Mouse (Mus musculus) hindbrain, embryonic 11.5 days (tissue): ENCODE data around the gene Zbtb41. TPM values are rescaled to one million over a fixed set of nuclear protein-coding genes. Genes with fewer than 3 reads are reported as not detected.

ENCODE experiments used
- ATAC-seq: fragments of 200-750 bp; cut with Nextera tagmentation; 2 replicates; pipeline ENCODE4 v1.8.0; 2017; ENCODE audit warnings: mild to moderate bottlenecking, moderate TSS enrichment, moderate library complexity; ENCODE audit not compliant: low FRiP score
- DNase-seq: peaks from one replicate; pipeline ENCODE4 v3.0.0-alpha.2; 2015; ENCODE audit warnings: low spot score
- H3K27ac ChIP-seq: fragments of 300-500 bp; sonication (generic); 2 replicates; pipeline ENCODE4 v1.5.1; 2014; ENCODE audit warnings: mild to moderate bottlenecking, low read depth, low read length
- H3K27me3 ChIP-seq: fragments of 300-500 bp; sonication (generic); 2 replicates; pipeline ENCODE4 v1.6.1; 2014; ENCODE audit warnings: mild to moderate bottlenecking, low read length, moderate library complexity, mixed read lengths; ENCODE audit not compliant: control insufficient read depth, insufficient read depth
- H3K36me3 ChIP-seq: fragments of 300-500 bp; sonication (generic); 2 replicates; pipeline ENCODE4 v1.6.1; 2014; ENCODE audit warnings: mild to moderate bottlenecking, low read length, moderate library complexity, mixed read lengths; ENCODE audit not compliant: control insufficient read depth, insufficient read depth
- H3K4me1 ChIP-seq: fragments of 300-500 bp; sonication (generic); replicated peaks from 2 replicates; pipeline ENCODE4 v1.6.1; 2014; ENCODE audit warnings: low read length, mixed read lengths; ENCODE audit not compliant: control insufficient read depth, insufficient read depth
- H3K4me2 ChIP-seq: fragments of 300-500 bp; sonication (generic); replicated peaks from 2 replicates; pipeline ENCODE4 v1.6.1; 2014; ENCODE audit warnings: mild to moderate bottlenecking, low read depth, low read length
- H3K4me3 ChIP-seq: fragments of 300-500 bp; sonication (generic); 2 replicates; pipeline ENCODE4 v1.5.1; 2014; ENCODE audit warnings: low read depth, low read length
- H3K9ac ChIP-seq: fragments of 300-500 bp; sonication (generic); 2 replicates; pipeline ENCODE4 v1.6.1; 2014; ENCODE audit warnings: low read depth, low read length
- H3K9me3 ChIP-seq: fragments of 300-500 bp; sonication (generic); 2 replicates; pipeline ENCODE4 v1.6.1; 2016; ENCODE audit warnings: low read length; ENCODE audit not compliant: control insufficient read depth
- WGBS: fragments of 180-500 bp; shearing (Covaris S2); extraction: QIAGEN DNeasy Blood & Tissue Kit; methylation state at CpG from one replicate; pipeline ENCODE4 v1.1.7; 2014; 5-methylcytosine and 5-hydroxymethylcytosine counted together
- polyA plus RNA-seq: library from polyadenylated mRNA; unstranded; fragments of >200 nt; fragmentation: Nextera tagmentation; extraction: Ambion mirVana; gene quantifications from 2 replicates; pipeline ENCODE4 v1.2.1, GENCODE M21; 2014

Zbtb41 gene
- 16.5 and 20.2 TPM in 2 replicates for polyA plus RNA-seq

DNA sequence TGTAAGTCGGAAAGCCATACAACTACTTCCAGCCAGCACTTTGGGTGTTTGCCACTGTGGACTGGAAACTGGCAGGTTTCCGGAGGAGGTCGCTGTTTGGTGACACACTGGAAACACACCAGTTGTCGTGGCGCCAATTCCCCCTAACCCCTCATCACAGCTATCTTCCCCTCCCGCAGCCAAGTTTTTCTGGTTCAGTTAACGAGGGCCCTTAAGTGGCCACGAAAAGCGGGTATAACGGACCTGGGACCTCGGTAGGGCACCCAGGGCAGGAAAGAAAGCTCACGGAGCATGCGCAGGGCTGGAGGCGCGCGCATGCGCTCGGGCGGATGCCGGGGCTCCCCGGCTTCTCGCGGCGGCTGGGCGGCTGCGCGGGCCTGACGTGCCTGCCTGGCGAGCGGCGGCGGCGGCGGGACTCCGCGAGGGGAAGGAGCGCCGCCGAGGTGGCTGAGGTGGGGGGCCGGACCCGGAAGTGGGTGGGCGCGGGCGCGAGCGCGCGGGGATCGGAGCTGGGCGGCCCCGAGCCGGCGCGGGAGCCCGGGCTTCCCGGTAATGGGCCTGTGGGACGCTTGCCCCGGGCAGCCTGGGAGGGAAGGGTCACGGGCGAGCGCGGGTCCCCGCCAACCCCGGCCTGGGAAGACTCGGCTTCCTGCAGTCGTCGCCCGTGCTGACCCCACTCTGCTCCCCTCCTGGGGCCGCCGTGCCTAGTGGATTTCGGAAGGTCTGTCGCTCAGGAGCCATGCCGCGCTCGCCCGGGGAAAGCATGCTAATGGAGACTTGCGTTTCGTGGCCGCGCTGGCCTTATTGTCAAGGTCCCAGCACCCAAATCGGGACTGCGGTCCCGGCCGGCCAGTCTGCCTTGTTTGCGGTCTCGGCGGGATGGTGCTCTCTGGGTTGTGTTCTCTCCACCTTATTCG, at the start of gene Zbtb41:
TSS of gene Zbtb41 (plus strand) at position 414 of the 917 bp plus-strand sequence.
- H3K36me3 ChIP-seq, result no peaks in the 10 kb centered on the region
- peaks cover 12% of the 10 kb centered on the region for H3K4me1 ChIP-seq
- no peaks in the 10 kb centered on the region for H3K27me3 ChIP-seq
- peak within 1 kb of the TSS; percentile 97 for H3K9ac ChIP-seq
- WGBS, result under 1% methylated on average over 63 of the region's 88 CpGs
- no peaks in the 10 kb centered on the region for H3K9me3 ChIP-seq
- peak within 1 kb of the TSS; percentile 83 for H3K4me3 ChIP-seq
- ATAC-seq (peak; percentile 94), DNase-seq (peak; percentile 94)
- H3K4me2 ChIP-seq, result peak within 1 kb of the TSS; percentile 70
- H3K27ac ChIP-seq, result peak within 1 kb of the TSS; percentile 91

DNA sequence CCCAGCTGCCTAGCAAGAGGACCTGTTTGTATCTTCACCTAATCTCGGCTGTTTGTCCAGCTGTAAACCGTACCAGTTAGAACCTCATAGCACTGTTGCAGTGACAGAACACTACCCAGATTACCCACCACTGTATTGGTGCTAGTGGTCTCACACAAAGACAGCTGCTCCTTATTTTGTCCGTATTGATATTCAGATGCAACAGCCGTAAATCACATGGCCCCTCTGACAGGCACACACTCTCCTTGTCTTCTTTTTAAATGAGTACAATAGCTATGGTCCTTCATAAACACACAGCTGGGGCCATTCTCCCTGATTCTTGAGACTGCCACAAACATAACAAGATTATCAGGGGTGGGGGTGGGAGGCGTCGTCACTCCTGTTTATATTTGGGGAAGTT, 46.2 kb upstream of the Zbtb41 start:
- H3K27ac ChIP-seq, result peak overlapping the region; percentile 14; the same call in 1 of the 2 replicates
- H3K4me3 ChIP-seq, result peak overlapping the region; percentile 23; the same call in 1 of the 2 replicates
- WGBS, result 15% methylated on average over 6 of the region's 6 CpGs
- no peaks in the 10 kb centered on the region for H3K36me3 ChIP-seq
- peak overlapping the region; percentile 24 for H3K4me2 ChIP-seq
- DNase-seq (peak; percentile 38), ATAC-seq (peak; percentile 80)
- 0 out of 2 replicates have a peak, but pooled peaks cover 3% of the 10 kb centered on the region for H3K4me1 ChIP-seq
- H3K27me3 ChIP-seq, result no peaks in the 10 kb centered on the region
- no peak overlapping the region for H3K9ac ChIP-seq
- H3K9me3 ChIP-seq, result no peaks in the 10 kb centered on the region

DNA sequence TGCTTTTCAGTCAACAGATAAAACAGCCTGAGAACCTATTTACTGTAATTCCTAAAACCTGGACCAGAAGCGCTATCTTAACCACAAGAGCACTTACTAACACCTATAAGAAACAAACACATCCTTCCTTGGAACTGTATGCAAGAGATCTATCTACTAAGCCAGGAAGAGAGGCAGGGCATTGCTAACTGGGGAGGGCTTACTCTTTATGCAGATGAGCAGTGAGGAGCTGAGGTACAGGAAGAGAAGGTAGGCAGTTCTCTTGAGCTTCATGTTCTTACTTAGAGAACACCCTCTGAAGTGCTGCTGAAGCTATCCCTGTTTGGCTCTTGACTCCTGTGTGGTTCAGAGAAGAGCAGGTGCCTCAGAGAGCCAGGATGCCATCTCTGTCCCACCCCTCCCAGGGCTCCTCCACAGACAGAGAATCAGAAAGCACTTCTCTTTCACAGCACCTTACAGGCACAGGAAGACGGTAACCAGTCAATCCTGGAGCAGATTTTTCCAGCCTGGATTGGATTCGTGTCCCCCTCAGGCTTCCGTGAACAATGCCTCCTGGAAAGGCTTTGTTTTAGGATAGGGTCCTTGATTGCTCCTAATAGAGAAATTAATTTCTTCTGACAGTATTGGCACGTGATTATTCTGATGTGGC, 45.3 kb upstream of the Zbtb41 start, which contains the start of gene Crb1:
TSS of gene Crb1 (minus strand) at position 463 of the 649 bp plus-strand sequence.
- Histone ChIP-seq H3K9ac (0 out of 2 replicates have a peak within 1 kb of the TSS, but pooled peaks have one; percentile 16), H3K4me2 (peak within 1 kb of the TSS; percentile 24; the same call in 1 of the 2 replicates), H3K9me3 (no peaks in the 10 kb centered on the region), H3K27ac (peak within 1 kb of the TSS; percentile 30; the same call in 1 of the 2 replicates), H3K4me3 (peak within 1 kb of the TSS; percentile 23), H3K27me3 (no peaks in the 10 kb centered on the region), H3K4me1 (0 out of 2 replicates have a peak, but pooled peaks cover 3% of the 10 kb centered on the region), H3K36me3 (no peaks in the 10 kb centered on the region)
- 10% methylated on average over 5 of the region's 5 CpGs for WGBS
- ATAC-seq (peak; percentile 66), DNase-seq (peak; percentile 73)

DNA sequence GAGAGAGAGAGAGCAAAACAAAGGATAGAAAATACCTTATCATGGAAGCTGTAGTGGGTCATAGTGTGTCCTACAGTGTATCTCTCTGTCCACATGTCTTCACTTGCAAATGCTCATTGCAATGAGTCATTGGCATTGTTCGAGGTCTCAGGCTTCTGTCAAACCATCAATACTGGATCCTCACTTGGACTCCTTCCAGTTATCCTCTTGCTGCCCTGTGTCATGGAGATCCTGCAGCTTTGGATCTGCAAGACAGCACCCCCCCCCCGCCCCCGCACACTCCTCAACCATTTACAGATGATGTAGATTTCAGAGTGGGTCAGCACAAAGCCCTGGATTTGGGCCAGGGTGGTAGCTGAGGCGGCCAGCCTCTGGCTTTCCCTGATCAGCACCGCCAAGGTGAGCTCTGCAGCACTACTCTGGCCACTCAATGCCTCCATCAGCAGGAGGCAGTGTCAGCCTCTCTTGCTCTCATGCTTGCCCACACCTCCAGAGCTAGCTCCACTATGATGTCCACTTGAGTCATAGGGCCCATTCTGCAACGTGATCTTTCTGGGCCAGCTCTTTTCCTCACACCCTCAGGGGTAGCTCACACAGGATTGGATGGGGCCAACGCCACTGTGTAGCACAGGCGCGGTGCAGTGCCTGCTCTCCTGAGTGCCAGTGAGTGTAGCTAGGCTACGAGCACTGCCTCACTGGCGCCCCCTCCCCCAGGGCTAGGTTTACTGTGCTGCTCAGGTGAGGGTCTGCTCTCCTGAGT, 43.0 kb upstream of the Zbtb41 start:
- no peak overlapping the region for H3K9ac ChIP-seq
- no peaks in the 10 kb centered on the region for H3K36me3 ChIP-seq
- 20% methylated on average over 11 of the region's 11 CpGs for WGBS
- DNase-seq (no peak), ATAC-seq (peak; percentile 45; the same call in 1 of the 2 replicates)
- no peak overlapping the region for H3K4me3 ChIP-seq
- no peaks in the 10 kb centered on the region for H3K9me3 ChIP-seq
- H3K27ac ChIP-seq, result no peak overlapping the region
- H3K27me3 ChIP-seq, result no peaks in the 10 kb centered on the region
- no peak overlapping the region for H3K4me2 ChIP-seq
- 0 out of 2 replicates have a peak, but pooled peaks cover 3% of the 10 kb centered on the region for H3K4me1 ChIP-seq

DNA sequence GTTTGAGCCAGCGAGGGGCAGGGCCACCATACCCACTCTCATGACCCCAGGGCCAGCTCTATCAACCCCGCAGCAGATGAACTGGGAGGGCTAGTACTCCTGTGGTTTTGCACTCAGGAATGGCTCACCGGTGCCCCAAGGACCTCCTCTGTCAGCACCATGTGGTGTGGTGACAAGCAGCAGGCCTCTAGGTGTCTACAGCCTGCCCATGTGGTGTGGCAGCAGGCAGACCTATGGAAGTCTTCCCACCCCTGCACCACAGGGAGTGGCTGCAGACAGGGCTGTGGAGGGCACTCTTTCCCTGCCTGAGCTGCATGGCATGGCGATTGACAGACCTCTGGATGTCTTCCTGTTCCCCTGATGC, 42.5 kb upstream of the Zbtb41 start:
- ATAC-seq, result peak; percentile 4; the same call in 1 of the 2 replicates

DNA sequence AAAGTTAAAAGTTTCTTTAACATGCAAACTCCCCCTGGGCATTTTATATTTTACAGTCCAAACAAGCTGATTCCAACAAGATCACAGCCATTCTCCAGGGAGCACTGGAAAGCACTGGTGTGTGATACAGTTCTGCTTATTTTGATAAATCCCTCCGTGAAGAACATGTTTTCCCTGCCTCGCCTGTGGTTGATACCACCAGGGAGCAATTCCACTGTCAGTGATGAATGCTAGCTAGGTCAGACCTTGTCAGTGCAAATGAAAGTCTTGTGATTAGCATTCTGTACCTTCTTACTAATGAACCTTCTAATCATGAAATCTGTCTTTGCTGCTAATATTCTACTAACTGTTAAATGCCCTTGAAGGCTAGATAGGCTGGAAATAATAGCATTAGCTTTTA, 30.3 kb upstream of the Zbtb41 start:
- H3K9me3 ChIP-seq, result no peaks in the 10 kb centered on the region
- H3K4me1 ChIP-seq, result no peaks in the 10 kb centered on the region
- H3K9ac ChIP-seq, result no peak overlapping the region
- no peak overlapping the region for H3K4me3 ChIP-seq
- 25% methylated on average over 2 of the region's 2 CpGs for WGBS
- H3K27ac ChIP-seq, result no peak overlapping the region
- no peaks in the 10 kb centered on the region for H3K27me3 ChIP-seq
- peak; percentile 45; the same call in 1 of the 2 replicates for ATAC-seq
- no peak for DNase-seq
- no peak overlapping the region for H3K4me2 ChIP-seq
- no peaks in the 10 kb centered on the region for H3K36me3 ChIP-seq

More for the DNA sequence above, 42.5 kb upstream of the Zbtb41 start:
- Histone ChIP-seq H3K27ac (no peak overlapping the region), H3K9ac (no peak overlapping the region), H3K4me2 (no peak overlapping the region), H3K36me3 (no peaks in the 10 kb centered on the region), H3K4me3 (no peak overlapping the region), H3K4me1 (0 out of 2 replicates have a peak, but pooled peaks cover 3% of the 10 kb centered on the region), H3K9me3 (no peaks in the 10 kb centered on the region), H3K27me3 (no peaks in the 10 kb centered on the region)
- 24% methylated on average over 4 of the region's 4 CpGs for WGBS
- no peak for DNase-seq

DNA sequence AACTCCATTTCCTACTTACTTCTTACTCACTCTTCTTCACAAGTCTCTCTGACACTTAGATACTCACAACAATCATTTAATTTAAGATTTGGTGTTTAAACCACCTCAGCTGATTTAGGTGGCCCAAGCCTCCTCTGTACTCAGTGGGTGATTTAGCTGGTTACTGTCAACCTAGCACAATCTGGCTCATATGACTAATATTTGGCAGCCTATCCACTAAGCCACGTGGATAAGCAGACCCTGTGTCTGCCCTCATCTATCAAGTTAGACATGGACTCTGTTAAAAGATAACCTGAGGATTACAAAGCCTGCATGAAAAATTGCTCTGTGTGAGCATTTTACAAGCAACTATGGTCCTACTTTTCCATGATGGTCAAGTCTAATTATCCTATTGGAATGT, 25.5 kb upstream of the Zbtb41 start:
- no peak for ATAC-seq
- 65% methylated on average over 1 of the region's 1 CpGs for WGBS
- H3K27me3 ChIP-seq, result no peaks in the 10 kb centered on the region

DNA sequence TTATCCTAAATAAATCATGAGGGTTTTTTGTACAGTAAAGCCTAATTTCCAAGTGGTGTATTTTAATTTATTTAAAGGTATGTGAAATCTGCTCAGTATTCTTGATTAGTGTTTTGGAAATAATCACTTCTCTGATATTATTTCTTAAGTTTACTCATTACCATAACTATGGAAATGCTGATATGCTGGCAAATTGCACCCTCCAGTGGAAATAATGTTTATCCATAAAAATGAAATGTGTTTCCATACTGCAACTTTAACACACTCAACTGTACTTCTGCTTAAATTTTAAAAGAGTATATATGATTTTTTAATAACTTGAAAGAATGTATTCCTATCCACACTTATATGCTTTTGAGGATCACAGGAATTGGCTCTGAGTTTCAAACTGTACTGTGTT, 16.3 kb upstream of the Zbtb41 start:
- no peaks in the 10 kb centered on the region for H3K9me3 ChIP-seq
- no peak overlapping the region for H3K27ac ChIP-seq
- ATAC-seq (no peak), DNase-seq (no peak)
- H3K4me1 ChIP-seq, result no peaks in the 10 kb centered on the region
- H3K36me3 ChIP-seq, result no peaks in the 10 kb centered on the region
- H3K4me2 ChIP-seq, result no peak overlapping the region
- no peak overlapping the region for H3K4me3 ChIP-seq
- no peaks in the 10 kb centered on the region for H3K27me3 ChIP-seq
- H3K9ac ChIP-seq, result no peak overlapping the region

More for the DNA sequence above, 25.5 kb upstream of the Zbtb41 start:
- no peaks in the 10 kb centered on the region for H3K36me3 ChIP-seq
- no peaks in the 10 kb centered on the region for H3K9me3 ChIP-seq
- DNase-seq, result no peak
- H3K9ac ChIP-seq, result no peak overlapping the region
- no peak overlapping the region for H3K27ac ChIP-seq
- no peaks in the 10 kb centered on the region for H3K4me1 ChIP-seq
- no peak overlapping the region for H3K4me2 ChIP-seq
- no peak overlapping the region for H3K4me3 ChIP-seq
